Mouse (Mus musculus): ENCODE results near the gene Avpi1. TPM values are rescaled to one million over a fixed set of nuclear protein-coding genes. Genes with fewer than 3 reads are reported as not detected.

Avpi1 gene
- polyA plus RNA-seq (2014; fragmentation: Nextera tagmentation; extraction: Ambion mirVana), result 44.2 and 46.9 TPM in 2 replicates

GRCm38 (mm10) chr19:42128787-42129508 is at the start of gene Avpi1:
TSS of gene Avpi1 (minus strand) at chr19:42129059.
- under 1% methylated on average over 54 of the region's 54 CpGs for WGBS
- Histone ChIP-seq H3K4me2 (replicated peaks; ENCODE audit: low read depth, low read length) (peak within 1 kb of the TSS; percentile 91), H3K27ac (ENCODE audit: low read length) (peak within 1 kb of the TSS; percentile 79), H3K9ac (replicated peaks; ENCODE audit: low read depth, low read length) (peak within 1 kb of the TSS; percentile 44), H3K27me3 (ENCODE audit: control insufficient read depth, insufficient read depth, low read length) (no peaks in the 10 kb centered on the region), H3K36me3 (ENCODE audit: control insufficient read depth, insufficient read depth, low read length) (no peaks in the 10 kb centered on the region; the same call in 1 of the 2 replicates), H3K4me3 (ENCODE audit: low read depth, low read length) (peak within 1 kb of the TSS; percentile 46), H3K4me1 (ENCODE audit: control insufficient read depth, insufficient read depth, low read length) (peaks cover 4% of the 10 kb centered on the region), H3K9me3 (ENCODE audit: control insufficient read depth, low read depth, low read length) (no peaks in the 10 kb centered on the region)
- peak; percentile 98 for ATAC-seq (ENCODE audit: insufficient number of reproducible peaks, insufficient read depth, low FRiP score, low read depth)

DNA sequence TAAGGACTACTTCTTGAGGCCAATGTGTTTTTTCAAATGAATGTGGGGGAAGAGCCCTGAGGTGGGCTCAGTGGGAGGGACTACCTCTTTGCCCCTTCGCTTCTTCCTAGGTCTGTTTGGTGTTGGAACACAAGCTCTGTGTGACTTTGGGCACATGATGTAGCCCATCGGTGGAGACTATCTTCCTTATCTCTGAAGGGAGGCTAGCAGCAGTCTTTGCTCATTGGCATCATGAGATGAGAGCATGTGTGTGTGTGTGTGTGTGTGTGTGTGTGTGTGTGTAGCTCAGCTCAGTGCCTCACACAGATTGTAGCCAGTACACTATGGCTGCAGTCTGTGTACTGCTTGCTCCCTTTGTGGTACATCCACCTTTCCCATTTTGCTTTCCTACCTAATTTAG is 48.6 kb upstream of the Avpi1 start:
- Histone ChIP-seq H3K27me3 (ENCODE audit: control insufficient read depth, insufficient read depth, low read length) (no peaks in the 10 kb centered on the region), H3K4me1 (ENCODE audit: control insufficient read depth, insufficient read depth, low read length) (no peaks in the 10 kb centered on the region), H3K27ac (ENCODE audit: low read length) (no peak overlapping the region), H3K36me3 (ENCODE audit: control insufficient read depth, insufficient read depth, low read length) (peaks cover 24% of the 10 kb centered on the region), H3K9me3 (ENCODE audit: control insufficient read depth, low read depth, low read length) (no peaks in the 10 kb centered on the region), H3K4me3 (ENCODE audit: low read depth, low read length) (no peak overlapping the region), H3K9ac (replicated peaks; ENCODE audit: low read depth, low read length) (no peak overlapping the region), H3K4me2 (replicated peaks; ENCODE audit: low read depth, low read length) (no peak overlapping the region)
- 84% methylated on average over 2 of the region's 2 CpGs for WGBS
- no peak for ATAC-seq (ENCODE audit: insufficient number of reproducible peaks, insufficient read depth, low FRiP score, low read depth)

- Histone ChIP-seq H3K4me2 (replicated peaks; ENCODE audit: low read depth, low read length) (no peak overlapping the region), H3K4me1 (ENCODE audit: control insufficient read depth, insufficient read depth, low read length) (no peaks in the 10 kb centered on the region), H3K36me3 (ENCODE audit: control insufficient read depth, insufficient read depth, low read length) (peaks cover 21% of the 10 kb centered on the region), H3K27ac (ENCODE audit: low read length) (no peak overlapping the region), H3K4me3 (ENCODE audit: low read depth, low read length) (no peak overlapping the region), H3K9me3 (ENCODE audit: control insufficient read depth, low read depth, low read length) (no peaks in the 10 kb centered on the region), H3K27me3 (ENCODE audit: control insufficient read depth, insufficient read depth, low read length) (no peaks in the 10 kb centered on the region), H3K9ac (replicated peaks; ENCODE audit: low read depth, low read length) (no peak overlapping the region)
- ATAC-seq (ENCODE audit: insufficient number of reproducible peaks, insufficient read depth, low FRiP score, low read depth), result no peak
- 79% methylated on average over 7 of the region's 7 CpGs for WGBS
Measured at GRCm38 (mm10) chr19:42176841-42177240, 48.0 kb upstream of the Avpi1 start.

DNA sequence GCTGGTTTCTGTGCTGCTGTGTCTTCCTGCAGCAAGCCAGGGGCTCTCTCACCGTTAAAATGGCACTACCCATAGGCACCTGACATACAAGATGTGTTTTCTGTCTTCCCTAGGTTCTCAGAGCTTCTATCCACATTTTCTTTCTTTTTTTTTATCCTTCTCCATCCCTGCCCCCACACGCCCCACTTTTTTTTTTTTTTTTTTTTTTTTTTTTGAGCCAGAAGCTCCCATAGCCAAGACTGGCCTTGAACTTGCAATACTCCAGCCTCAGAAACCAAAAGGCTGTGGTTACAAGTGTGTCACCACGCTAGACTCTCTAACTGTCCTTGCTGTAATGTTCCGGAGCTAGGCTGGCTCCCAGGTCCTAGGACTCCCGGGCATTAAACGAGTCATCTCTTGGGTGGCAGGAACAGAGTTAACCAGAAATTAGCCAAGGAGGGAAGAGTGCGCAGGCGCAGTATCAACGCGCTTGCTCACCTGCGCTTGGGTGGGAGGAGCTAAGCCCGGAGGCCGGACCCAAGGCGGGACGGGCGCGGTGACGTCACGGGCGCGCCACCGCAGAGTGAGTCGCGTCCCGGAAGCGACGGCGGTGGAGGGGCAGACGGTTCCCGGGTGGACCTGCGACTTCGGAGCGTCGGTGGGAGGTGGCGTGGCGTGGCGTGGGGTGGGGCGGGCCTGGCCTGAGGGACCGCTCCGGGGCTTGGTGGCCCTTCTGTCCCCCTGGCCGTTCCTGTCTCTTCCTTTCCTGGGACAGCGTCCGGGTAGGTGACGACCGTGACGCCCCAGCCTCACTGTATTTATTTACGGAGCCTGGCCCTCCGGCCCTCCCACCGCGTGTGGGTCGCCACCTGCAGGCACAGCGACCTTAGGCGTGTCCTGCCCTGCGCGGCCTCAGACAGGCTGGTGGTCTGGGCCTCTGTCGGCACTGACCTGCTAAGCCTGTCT is 41.4 kb upstream of the Avpi1 start:
- ATAC-seq (ENCODE audit: insufficient number of reproducible peaks, insufficient read depth, low FRiP score, low read depth), result peak; percentile 90

DNA sequence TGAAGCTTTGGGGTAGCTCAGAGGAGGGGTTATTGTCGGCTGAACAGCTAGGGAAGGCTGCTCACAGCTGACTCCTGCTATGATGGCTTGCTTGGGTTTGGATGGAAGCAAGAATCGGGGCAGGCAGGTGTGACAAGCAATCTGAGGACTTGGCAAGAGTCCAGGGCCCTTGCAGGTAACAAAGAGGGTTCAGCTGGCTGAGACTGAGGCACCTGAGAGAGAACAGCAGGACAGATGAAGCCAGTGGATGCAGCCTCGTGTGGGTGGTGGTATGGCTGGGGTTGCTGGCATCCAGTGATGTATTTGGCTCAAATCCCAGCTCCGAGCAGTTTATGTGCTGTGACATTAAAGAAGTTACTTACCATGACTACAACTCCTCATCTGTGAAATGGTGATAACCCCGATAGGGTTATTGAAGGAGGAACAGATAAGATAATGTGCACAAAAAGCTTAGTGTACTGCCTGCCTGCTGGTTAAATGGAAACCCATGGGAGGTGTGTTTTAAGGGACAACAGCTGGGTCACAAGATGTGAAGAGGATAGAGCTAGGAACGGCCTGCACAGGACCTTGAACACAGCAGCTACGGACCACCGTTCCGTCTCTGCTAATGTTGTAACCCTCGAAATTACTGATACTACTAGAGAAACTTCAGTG is 40.6 kb upstream of the Avpi1 start:
- Histone ChIP-seq H3K4me2 (replicated peaks; ENCODE audit: low read depth, low read length) (peak overlapping the region; percentile 61), H3K9ac (replicated peaks; ENCODE audit: low read depth, low read length) (no peak overlapping the region), H3K4me3 (ENCODE audit: low read depth, low read length) (0 out of 2 replicates have a peak overlapping the region, but pooled peaks have one; percentile 96), H3K27me3 (ENCODE audit: control insufficient read depth, insufficient read depth, low read length) (no peaks in the 10 kb centered on the region; the same call in 1 of the 2 replicates), H3K36me3 (ENCODE audit: control insufficient read depth, insufficient read depth, low read length) (no peaks in the 10 kb centered on the region), H3K27ac (ENCODE audit: low read length) (no peak overlapping the region), H3K9me3 (ENCODE audit: control insufficient read depth, low read depth, low read length) (no peaks in the 10 kb centered on the region), H3K4me1 (ENCODE audit: control insufficient read depth, insufficient read depth, low read length) (peaks cover 10% of the 10 kb centered on the region)
- 66% methylated on average over 10 of the region's 10 CpGs for WGBS
- ATAC-seq (ENCODE audit: insufficient number of reproducible peaks, insufficient read depth, low FRiP score, low read depth), result no peak

More for the DNA sequence above, 41.4 kb upstream of the Avpi1 start:
- peak overlapping the region; percentile 61 for H3K4me2 ChIP-seq (replicated peaks; ENCODE audit: low read depth, low read length)
- no peaks in the 10 kb centered on the region for H3K36me3 ChIP-seq (ENCODE audit: control insufficient read depth, insufficient read depth, low read length)
- peak overlapping the region; percentile 96 for H3K4me3 ChIP-seq (ENCODE audit: low read depth, low read length)
- H3K27me3 ChIP-seq (ENCODE audit: control insufficient read depth, insufficient read depth, low read length), result no peaks in the 10 kb centered on the region
- H3K9ac ChIP-seq (replicated peaks; ENCODE audit: low read depth, low read length), result peak overlapping the region; percentile 73
- 0 out of 2 replicates have a peak overlapping the region, but pooled peaks have one; percentile 1 for H3K27ac ChIP-seq (ENCODE audit: low read length)
- 2% methylated on average over 56 of the region's 56 CpGs for WGBS
- no peaks in the 10 kb centered on the region for H3K9me3 ChIP-seq (ENCODE audit: control insufficient read depth, low read depth, low read length)
- peaks cover 10% of the 10 kb centered on the region for H3K4me1 ChIP-seq (ENCODE audit: control insufficient read depth, insufficient read depth, low read length)

- no peak overlapping the region for H3K9ac ChIP-seq (replicated peaks; ENCODE audit: low read depth, low read length)
- H3K27ac ChIP-seq (ENCODE audit: low read length), result no peak overlapping the region
- no peaks in the 10 kb centered on the region for H3K9me3 ChIP-seq (ENCODE audit: control insufficient read depth, low read depth, low read length)
- H3K36me3 ChIP-seq (ENCODE audit: control insufficient read depth, insufficient read depth, low read length), result no peaks in the 10 kb centered on the region
- no peaks in the 10 kb centered on the region; the same call in 1 of the 2 replicates for H3K27me3 ChIP-seq (ENCODE audit: control insufficient read depth, insufficient read depth, low read length)
- WGBS, result 52% methylated on average over 9 of the region's 9 CpGs
- H3K4me2 ChIP-seq (replicated peaks; ENCODE audit: low read depth, low read length), result no peak overlapping the region
- H3K4me3 ChIP-seq (ENCODE audit: low read depth, low read length), result no peak overlapping the region
- ATAC-seq (ENCODE audit: insufficient number of reproducible peaks, insufficient read depth, low FRiP score, low read depth), result no peak
- peaks cover 10% of the 10 kb centered on the region for H3K4me1 ChIP-seq (ENCODE audit: control insufficient read depth, insufficient read depth, low read length)
Measured at GRCm38 (mm10) chr19:42167489-42167888, 38.6 kb upstream of the Avpi1 start.

- no peaks in the 10 kb centered on the region for H3K9me3 ChIP-seq (ENCODE audit: control insufficient read depth, low read depth, low read length)
- H3K27ac ChIP-seq (ENCODE audit: low read length), result no peak overlapping the region
- no peak overlapping the region for H3K4me2 ChIP-seq (replicated peaks; ENCODE audit: low read depth, low read length)
- no peaks in the 10 kb centered on the region for H3K36me3 ChIP-seq (ENCODE audit: control insufficient read depth, insufficient read depth, low read length)
- H3K4me1 ChIP-seq (ENCODE audit: control insufficient read depth, insufficient read depth, low read length), result peaks cover 10% of the 10 kb centered on the region
- no peak overlapping the region for H3K4me3 ChIP-seq (ENCODE audit: low read depth, low read length)
- H3K27me3 ChIP-seq (ENCODE audit: control insufficient read depth, insufficient read depth, low read length), result no peaks in the 10 kb centered on the region; the same call in 1 of the 2 replicates
- H3K9ac ChIP-seq (replicated peaks; ENCODE audit: low read depth, low read length), result no peak overlapping the region
- no peak for ATAC-seq (ENCODE audit: insufficient number of reproducible peaks, insufficient read depth, low FRiP score, low read depth)
- 44% methylated on average over 3 of the region's 3 CpGs for WGBS
Measured at GRCm38 (mm10) chr19:42166766-42167165, 37.9 kb upstream of the Avpi1 start.

GRCm38 (mm10) chr19:42166130-42166529 is 37.3 kb upstream of the Avpi1 start:
- peaks cover 4% of the 10 kb centered on the region; the same call in 1 of the 2 replicates for H3K4me1 ChIP-seq (ENCODE audit: control insufficient read depth, insufficient read depth, low read length)
- H3K27me3 ChIP-seq (ENCODE audit: control insufficient read depth, insufficient read depth, low read length), result no peaks in the 10 kb centered on the region; the same call in 1 of the 2 replicates
- no peak for ATAC-seq (ENCODE audit: insufficient number of reproducible peaks, insufficient read depth, low FRiP score, low read depth)
- H3K4me3 ChIP-seq (ENCODE audit: low read depth, low read length), result no peak overlapping the region
- no peak overlapping the region for H3K9ac ChIP-seq (replicated peaks; ENCODE audit: low read depth, low read length)
- H3K9me3 ChIP-seq (ENCODE audit: control insufficient read depth, low read depth, low read length), result no peaks in the 10 kb centered on the region
- no peak overlapping the region for H3K27ac ChIP-seq (ENCODE audit: low read length)
- 3% methylated on average over 12 of the region's 12 CpGs for WGBS
- no peaks in the 10 kb centered on the region for H3K36me3 ChIP-seq (ENCODE audit: control insufficient read depth, insufficient read depth, low read length)
- 0 out of 2 replicates have a peak overlapping the region, but pooled peaks have one; percentile 24 for H3K4me2 ChIP-seq (replicated peaks; ENCODE audit: low read depth, low read length)
